Mouse (Mus musculus) CH12.LX (cell line): ENCODE measurements at regions not wholly inside any gene's neighbourhood (a gene's known extent, or its start where the extent isn't known, plus 50 kb on each side); places are given as distances from the start of the nearest gene placed in this dataset.

Experiments
- CHD1 ChIP-seq: IDR thresholded peaks from 2 replicates; pipeline ENCODE4 v1.6.1; 2012; ENCODE audit warnings: low read depth, low read length, improper control_type of control experiment, inconsistent platforms
- CTCF ChIP-seq, 2 experiments: IDR thresholded peaks in 1 of 2; conservative IDR thresholded peaks in 1 of 2; 2 replicates each; pipeline ENCODE4 v1.5.1; 2011 to 2012; ENCODE audit warnings: low read depth in 2 of 2, low read length in 2 of 2, improper control_type of control experiment in 1 of 2, inconsistent platforms in 1 of 2, mild to moderate bottlenecking in 1 of 2, moderate library complexity in 1 of 2
- EP300 ChIP-seq: IDR thresholded peaks from 2 replicates; pipeline ENCODE4 v1.6.1; 2011; ENCODE audit warnings: low read length, improper control_type of control experiment
- ETS1 ChIP-seq: conservative IDR thresholded peaks from 2 replicates; pipeline ENCODE4 v1.6.1; 2012; ENCODE audit warnings: low read depth, mild to moderate bottlenecking, inconsistent platforms, low read length, improper control_type of control experiment, moderate library complexity
- MEF2A ChIP-seq: IDR thresholded peaks from 2 replicates; pipeline ENCODE4 v1.6.1; 2014; ENCODE audit warnings: low read depth, mild to moderate bottlenecking, inconsistent platforms, low read length, improper control_type of control experiment, borderline replicate concordance
- MXI1 ChIP-seq: IDR thresholded peaks from 2 replicates; pipeline ENCODE4 v1.6.1; 2011; ENCODE audit warnings: mild to moderate bottlenecking, low read depth, low read length, improper control_type of control experiment
- MYC ChIP-seq: IDR thresholded peaks from 2 replicates; pipeline ENCODE4 v1.6.1; 2011; ENCODE audit warnings: low read depth, mild to moderate bottlenecking, improper control_type of control experiment, low read length
- NELFE ChIP-seq: IDR thresholded peaks from 2 replicates; pipeline ENCODE4 v1.6.1; 2011; ENCODE audit warnings: low read depth, low read length, improper control_type of control experiment
- POLR2A ChIP-seq: IDR thresholded peaks from 2 replicates; pipeline ENCODE4 v1.6.1; 2011; ENCODE audit warnings: low read depth, mild to moderate bottlenecking, improper control_type of control experiment, low read length
- USF1 ChIP-seq: IDR thresholded peaks from 2 replicates; pipeline ENCODE4 v1.6.1; 2014; ENCODE audit warnings: low read depth, mild to moderate bottlenecking, inconsistent platforms, low read length, improper control_type of control experiment

GRCm38 (mm10) chr16:12779079-12779478, 330.4 kb upstream of the Ercc4 start:
- TF ChIP-seq CTCF (conservative IDR thresholded peaks at IDR 0.05 in 1 of 2, IDR thresholded peaks at IDR 0.05 in 1 of 2; ENCODE audit: low read depth in 2 of 2, low read length in 2 of 2) (no peak), CHD1 (no peak), MEF2A (no peak), MXI1 (no peak), NELFE (no peak), USF1 (no peak), POLR2A (no peak), ETS1 (no peak), MYC (no peak), EP300 (no peak)
